Mouse (Mus musculus) CD4-positive helper T cell, adult 2 months (primary cell): Measurements from ENCODE around the gene Lap3.

Experiments
- DNase-seq: peaks from one replicate; pipeline ENCODE4 v3.0.0-alpha.2; 2012; ENCODE audit warnings: low read depth, missing footprints, low spot score

Lap3 gene

DNA sequence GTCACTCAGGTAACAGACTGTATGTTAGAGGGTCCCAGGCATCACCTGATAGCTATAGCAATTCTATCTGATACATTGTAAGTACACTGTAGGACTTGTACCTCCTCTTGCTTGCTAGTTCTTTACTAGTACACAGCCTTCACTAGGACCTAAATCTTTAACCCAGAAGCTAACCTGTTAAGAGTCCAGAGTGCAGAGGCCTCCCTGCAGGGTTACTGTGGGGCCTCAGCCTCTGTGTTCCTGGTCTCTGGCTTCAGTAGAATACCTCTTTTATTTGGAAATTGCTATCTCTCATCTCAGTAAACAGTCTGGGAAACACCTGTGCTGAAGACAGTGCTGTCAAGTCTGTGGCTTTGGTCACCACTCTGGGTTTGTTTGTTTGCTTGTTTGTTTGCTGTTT, 2.9 kb downstream of the Lap3 start:
- DNase-seq: no peak

DNA sequence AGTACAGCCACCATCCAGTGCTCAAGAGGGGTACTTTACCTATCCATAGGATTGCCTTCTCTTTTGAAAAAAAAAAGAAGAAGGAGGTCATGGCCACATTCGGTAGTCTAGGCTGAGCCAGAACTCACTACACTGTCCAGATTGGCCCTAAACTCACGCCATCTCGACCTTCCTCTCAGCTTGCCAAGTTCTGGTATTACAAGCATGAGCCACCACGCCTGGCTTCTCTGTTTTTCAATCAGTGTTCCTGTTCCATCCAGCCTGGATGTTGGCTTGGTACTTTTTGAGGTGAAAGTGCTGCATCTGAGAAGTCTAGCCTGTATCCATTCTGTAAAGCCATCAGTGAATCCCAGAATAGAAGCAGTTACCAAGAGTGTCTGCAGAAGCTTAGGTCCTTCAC, 3.3 kb downstream of the Lap3 start:
- DNase-seq: no peak

DNA sequence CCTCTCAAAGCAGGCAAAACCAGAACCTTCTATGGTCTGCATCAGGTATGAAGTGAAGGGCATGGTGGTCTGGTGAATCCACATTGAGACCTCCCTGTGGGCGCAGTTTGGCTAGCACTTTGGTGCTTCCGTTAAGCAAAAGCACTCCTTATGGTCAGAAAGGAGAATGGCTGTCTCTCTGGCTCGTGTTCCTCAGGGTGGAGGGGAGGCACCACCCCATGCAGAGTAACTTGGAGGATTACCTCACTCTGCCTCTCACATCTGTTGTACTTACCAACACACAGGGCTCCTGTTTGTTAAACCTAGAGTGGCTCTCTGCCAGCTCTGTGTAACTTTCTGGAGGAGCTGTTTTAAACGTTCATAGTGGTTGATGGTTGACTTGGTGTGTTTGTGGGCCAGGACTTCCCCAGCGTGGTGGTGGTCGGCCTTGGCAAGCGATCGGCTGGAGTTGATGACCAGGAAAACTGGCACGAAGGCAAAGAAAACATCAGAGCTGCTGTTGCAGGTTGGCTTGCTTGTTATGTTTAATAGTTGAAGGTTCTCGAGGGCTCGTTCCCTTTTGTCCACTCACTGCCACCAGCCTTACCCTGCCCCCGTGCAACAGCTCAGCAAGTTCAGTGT, 3.9 kb downstream of the Lap3 start:
- no peak for DNase-seq

DNA sequence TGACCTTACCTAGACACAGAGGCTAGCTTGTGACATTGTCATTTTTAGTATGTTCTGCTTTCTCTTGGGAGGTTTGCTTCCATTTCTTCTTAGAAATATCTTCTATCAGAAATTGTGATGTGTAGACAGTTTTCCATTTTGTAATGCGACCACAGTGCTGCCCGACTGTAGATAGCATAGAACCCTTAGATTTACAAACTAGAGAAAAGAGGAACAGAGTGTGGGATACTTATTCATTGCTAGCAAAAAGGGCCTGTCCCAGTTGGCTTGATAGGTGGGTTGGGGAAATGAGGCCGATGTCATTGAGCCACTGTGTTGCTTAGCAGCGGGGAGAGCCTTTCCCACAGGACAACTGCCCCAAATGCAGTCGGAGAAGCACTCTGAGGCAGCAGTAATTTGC, 4.4 kb downstream of the Lap3 start:
- DNase-seq: no peak

DNA sequence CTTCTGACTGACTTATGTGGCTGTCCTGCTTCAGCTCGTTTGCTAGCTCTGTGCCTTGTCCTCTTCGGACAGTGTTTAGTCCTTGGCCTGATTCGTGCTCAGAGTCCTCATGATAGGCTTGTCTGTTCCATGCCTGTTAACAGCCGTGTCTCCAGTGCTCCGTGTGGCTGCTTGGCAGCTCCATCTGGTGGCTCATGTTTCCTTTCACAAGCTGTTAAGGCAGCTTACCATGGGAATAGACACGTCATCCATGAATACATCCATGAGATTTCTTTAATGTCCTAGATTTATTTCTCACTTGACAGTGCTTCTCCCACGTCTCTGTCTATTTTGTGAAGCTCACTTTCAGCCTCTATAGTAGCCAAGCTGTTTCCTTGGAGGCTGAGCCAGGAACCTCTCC, 16.9 kb downstream of the Lap3 start:
- no peak for DNase-seq

DNA sequence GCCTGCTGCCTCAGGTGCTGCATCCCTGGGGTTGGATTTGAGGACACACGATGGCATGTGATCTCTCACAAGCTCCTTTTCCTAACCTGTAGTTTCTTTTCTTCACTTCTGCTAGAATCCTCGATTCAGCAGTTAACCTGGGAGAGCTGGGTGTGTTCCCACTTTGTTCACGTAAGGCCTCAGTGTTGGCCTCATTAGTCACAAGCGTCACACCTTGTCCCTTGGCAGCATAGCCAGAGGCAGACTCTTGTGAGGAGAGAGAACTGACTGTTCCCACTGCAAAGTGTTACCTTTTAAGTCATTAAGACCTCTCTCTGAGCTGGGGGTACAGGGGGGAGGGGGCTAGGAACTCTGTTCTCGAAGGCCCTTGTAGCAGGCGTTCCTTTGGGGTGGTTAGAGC, 19.7 kb downstream of the Lap3 start:
- no peak for DNase-seq

DNA sequence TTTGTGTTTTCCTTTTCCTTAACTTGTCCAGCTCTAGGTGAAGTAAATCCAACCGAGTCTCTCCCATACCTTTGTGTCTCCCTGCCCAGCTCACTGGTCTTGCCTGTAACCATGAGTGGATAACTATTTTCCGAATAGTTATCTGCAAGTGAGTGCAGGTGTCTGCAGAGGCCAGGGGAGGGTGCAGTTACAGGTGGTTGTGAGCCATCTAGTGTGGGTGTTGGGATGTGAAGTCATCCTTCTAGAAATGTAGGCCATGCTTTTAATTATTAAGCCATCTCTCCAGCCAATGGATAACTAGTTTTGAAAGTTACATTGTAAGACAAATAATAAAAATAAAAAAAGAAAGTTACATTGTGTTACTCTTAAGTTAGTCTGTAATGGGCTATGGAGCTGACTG, 20.3 kb downstream of the Lap3 start:
- no peak for DNase-seq

DNA sequence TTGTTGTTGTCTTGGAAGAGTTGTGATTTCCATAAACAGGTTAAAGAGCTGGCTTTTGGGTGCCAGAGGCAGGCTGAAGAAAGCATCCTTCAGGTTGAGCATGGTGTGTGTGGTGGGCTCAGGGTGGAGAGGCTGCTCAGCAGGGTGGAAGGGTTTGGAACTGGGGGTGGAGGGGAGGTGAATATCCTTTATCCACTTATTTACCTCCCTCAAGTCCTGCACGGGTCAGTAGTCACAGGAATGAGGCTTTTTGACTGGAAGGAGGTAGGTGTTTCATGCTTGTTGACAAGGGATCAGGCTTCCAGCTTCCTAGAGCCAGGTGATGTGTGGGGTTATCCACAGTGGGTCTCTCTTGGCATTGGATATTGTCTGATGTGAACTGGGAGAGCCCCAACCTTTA, 21.4 kb downstream of the Lap3 start:
- DNase-seq: no peak

DNA sequence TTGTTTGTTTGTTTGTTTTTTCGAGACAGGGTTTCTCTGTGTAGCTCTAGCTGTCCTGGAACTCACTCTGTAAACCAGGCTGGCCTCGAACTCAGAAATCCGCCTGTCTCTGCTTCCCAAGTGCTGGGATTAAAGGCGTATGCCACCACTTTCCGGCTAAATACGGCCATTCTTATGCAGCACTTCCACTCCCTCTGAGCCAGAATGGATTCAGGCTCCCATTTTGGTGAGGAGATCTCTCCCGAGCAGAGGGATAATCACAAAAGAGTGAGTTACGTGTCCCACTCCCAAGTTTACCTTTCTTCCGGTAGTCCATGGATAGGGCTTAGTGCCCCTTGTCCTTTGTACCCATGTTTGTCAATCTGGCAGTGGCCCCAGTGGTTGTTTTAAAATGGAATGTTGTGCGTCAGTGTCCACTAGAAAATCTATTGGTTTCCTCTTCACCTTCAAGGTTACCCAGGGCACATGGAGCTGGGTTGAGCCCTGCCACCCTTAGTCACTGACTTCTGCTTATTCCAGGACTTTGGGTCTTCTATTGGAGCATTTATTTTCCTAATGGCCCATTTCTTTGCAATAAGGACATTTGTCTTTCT, 22.1 kb downstream of the Lap3 start:
- no peak for DNase-seq

DNA sequence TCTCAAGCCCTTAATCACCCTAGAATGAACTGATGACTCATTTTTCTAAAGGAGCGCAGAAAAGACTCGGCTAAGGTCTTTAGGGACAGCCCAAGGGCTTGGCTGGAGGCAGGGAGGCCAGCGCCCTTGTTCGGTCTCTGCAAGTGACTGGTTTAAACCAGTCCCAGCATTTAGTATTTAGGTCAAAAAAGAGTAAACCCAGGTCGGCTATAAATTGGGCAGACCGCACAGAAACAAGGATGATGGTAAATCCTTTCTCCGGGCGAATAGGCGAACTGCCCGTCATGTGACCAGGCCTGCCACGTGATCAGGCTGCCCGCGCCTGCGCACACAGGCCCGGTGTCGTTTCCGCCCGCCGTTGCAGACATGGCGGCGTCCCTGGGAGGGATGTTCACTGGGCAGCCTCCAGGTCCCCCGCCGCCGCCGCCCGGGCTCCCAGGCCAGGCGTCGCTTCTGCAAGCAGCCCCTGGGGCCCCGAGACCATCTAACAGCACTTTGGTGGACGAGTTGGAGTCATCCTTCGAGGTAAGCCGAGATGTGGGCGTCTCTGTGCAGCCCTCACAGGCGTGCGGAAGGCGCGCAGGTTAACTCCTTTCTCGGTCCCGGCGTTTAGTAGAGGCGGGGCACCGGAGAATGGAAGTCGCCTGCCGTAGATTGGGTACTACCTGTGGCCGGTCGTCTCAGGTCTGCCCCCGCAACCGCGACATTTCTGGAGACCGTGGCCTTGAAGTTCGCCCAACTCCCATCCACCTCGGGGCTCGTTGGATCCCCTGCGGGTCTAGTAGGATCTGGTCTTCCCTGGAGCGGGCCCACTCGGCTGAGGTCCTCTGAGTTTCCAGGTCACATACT, 27.0 kb downstream of the Lap3 start, which contains the start of gene Med28:
TSS of gene Med28 (plus strand) at position 270 of the 849 bp plus-strand sequence.
- peak; percentile 91 for DNase-seq

DNA sequence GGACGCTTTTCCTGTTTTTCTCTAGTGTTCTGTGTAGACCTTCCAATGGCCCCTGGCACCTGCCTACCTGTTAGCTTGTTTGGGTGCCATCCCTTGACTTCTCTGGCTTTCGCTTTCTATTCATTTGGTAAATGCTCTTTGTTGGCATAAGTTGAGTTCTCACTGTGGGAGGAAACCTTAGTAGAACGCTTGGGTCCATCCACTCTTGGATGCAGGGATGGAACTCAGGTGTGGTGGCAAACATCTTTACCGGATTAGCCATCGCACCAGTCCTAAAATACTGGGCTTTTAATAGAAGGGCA, 27.6 kb downstream of the Lap3 start:
- no peak for DNase-seq

DNA sequence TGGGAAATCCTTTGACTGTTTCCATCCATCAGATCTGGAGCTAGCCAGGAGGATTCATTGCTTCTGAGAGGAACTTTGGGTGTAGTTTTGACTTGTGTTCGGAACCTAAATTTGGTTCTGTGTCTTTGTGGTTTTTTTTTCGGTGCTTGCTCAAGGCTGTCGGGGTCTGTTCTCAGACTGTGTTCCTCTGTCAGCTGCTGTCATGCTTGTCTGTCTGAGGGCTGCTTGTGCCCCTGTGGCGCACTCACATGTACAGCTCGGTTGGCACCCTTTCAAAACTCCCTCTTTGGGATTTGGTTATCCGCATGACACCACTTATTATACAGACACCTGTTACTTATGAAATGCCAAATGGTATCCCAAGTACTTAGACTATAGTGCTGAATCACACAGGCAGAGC, 28.4 kb downstream of the Lap3 start:
- no peak for DNase-seq

DNA sequence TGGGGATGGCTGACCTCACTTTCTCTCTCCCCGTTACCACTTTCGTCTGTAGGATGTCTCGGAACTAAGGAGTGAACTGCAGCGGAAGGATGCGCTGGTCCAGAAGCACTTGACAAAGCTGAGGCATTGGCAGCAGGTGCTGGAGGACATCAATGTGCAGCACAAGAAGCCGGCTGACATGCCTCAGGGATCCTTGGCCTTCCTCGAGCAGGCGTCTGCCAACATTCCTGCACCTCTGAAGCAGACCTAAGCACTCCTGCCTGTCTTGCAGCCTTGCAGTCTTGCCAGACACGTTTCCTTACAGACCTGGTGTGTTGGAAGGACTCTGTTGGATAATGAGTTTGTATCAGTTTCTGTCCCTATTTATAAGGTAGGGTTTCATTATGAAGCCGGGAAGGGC, 31.9 kb downstream of the Lap3 start:
- DNase-seq: no peak

DNA sequence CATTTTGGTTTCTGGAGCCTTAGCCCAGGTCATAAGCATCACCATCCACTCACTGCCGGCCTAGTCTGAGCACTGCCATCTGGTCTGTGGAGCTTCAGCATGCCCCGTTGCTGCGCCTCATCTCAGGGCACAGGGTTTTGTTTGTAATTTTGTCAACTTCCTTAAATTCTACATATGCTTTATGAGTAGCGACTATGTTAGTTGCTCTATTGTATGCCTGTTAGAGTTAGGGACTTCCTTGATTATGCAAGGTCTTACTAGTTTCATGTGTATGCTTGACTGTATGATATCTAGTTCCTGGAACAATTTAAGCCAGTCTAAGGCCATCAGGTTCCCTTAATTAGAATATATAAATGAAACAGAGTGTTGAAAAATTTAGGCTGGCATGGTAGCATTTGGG, 33.2 kb downstream of the Lap3 start:
- no peak for DNase-seq

DNA sequence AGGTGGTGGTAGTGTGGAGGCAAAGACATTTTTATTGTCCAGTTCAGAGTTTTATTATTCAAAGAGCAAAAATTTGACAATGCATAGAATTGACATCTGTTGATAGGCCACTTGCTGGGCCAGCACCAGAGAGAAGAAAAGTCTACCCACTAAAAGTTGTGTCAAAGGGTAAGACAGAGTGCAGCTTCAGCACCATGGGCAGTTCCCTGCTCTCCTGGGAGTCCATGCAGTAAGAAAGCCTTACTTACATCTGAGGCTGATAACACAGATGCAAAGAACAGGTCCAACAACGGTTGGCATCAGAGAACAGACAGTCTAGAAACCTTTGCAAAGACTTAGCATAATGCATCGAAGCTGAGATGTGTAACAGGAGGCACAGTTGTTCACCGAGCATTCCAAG, 36.5 kb downstream of the Lap3 start:
- DNase-seq: no peak

DNA sequence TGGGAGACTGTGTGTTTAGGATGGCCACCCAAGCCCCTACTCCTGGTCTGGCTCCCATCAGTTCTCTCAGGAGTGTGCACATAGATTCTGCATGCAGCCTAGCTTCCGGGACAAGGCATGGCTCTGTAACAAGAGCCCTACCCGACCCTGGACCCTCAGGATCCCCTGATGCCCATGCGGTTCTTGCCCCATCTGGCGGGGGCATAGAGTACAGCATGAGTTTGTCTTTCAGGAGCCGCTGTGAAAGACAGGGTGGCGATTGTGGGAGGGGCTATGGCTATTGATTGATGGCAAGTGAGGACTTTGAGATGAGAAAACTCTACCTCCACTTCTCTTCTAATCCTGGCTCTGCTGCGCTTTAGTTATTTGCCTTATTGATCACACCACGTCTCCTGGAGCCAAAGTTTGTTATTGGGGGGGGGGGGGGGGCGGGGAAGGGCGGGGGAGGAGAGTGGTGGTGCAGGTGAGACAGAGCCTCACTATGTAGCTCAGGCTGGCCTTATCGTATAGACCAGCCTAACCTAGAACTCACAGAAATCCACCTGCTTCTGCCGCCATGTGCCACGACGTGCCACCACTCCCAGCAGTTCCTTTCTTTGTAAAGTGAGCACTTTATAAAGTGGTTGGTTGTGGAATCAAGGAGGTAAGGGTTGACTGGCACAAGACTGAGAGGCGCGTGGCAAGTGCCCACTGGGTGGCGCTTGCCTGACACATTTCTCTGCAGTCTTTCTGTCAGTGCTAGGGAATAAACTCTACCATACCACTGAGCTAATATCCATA, 41.3 kb downstream of the Lap3 start:
- DNase-seq: peak; percentile 54

DNA sequence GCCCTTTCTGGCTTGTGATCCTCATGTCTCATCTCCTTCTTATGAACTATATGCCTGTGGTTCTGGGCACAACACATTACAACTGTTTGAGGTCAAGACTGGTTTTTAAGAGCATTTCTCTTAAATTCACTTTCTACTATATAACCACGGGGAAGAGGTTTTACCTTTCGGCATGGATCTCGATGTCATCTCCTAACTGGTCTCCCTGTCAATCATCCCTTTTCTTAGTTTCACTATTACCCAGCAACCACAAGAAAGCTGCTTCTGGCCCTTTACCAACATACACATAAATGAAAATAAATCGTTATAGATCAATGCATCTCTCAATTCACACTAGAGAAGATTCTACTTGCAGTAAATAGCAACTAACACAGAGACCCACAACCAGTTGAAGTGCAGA, 42.0 kb downstream of the Lap3 start:
- no peak for DNase-seq

DNA sequence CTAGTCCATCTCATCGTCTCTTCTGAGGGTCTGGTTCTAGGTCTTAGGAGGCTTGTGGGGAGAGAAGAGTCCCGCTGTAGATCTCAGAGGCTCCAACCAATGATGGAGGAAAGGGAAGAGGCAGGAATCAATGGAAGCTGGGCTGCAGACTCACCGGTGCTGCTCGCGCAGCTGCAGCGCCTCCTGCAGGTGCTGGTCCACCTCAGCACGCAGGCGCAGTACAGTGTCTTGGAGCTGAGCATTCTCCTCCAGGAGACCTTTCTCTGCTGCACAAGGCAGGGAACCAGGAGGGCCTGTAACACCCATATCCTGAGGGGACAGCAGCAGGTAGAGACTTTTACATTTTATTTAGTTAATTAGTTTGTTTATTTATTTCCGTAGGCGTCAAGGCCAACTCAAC, 46.3 kb downstream of the Lap3 start:
- DNase-seq: no peak

DNA sequence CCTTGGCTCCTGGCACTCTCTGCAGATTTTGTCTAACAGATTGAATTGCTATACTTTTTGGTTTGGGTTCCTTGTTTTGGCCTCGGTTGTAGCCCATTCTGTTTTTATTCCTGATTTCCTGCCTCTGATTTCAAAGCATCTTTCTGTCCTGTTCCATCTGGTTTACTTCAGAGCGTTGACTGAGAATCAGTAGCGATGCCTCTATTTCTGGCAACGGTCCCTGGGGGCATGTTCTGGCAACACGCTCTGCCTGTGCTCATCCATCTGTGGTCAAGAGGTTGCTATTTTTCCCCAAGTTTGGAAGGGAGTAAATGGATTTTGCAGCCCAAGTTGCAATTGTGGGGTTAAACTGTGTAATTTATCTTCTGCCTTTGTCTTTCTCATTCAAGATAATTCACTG, 50.2 kb downstream of the Lap3 start:
- DNase-seq: no peak

DNA sequence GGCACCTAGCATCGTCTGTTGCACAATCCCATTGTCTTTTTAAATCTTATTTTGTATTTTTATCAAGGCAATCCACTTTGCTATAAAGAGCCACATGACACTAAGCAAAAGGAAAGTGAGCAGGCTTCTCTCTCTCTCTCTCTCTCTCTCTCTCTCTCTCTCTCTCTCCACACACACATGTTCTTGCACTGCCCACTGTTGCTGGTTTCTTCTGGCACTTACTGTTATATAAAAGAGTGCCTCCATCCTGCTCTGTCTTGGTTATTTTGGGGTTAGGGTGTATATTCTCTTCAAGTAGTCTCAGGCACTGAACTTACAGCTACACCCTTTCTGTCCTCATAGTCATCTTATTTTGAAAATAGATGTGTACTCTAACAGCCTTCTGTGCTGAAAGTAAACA, 56.4 kb downstream of the Lap3 start:
- no peak for DNase-seq
